Mouse (Mus musculus): ENCODE measurements around the gene Capns1.
"Not testable (repeated sequence)": the region's sequence is repeated elsewhere in the genome, so short reads cannot be mapped to it uniquely, and the experiment has no call there.

The Capns1 gene

GRCm38 (mm10) chr7:30198481-30198971 is at the start of gene Capns1:
Capns1 (minus strand) TSS chr7:30198811.
- DNase-seq (ENCODE audit: low read depth) = peak; percentile 85

GRCm38 (mm10) chr7:30237374-30237773 is 38.8 kb upstream of the Capns1 start:
- not testable (repeated sequence) for DNase-seq (ENCODE audit: low read depth)

GRCm38 (mm10) chr7:30235625-30236024 is 37.0 kb upstream of the Capns1 start, which contains the start of gene Ovol3:
Ovol3 (minus strand) TSS chr7:30235725.
- DNase-seq (ENCODE audit: low read depth) = no peak

GRCm38 (mm10) chr7:30235091-30235490 is 36.5 kb upstream of the Capns1 start:
- no peak for DNase-seq (ENCODE audit: low read depth)

- no peak for DNase-seq (ENCODE audit: low read depth)
Measured at GRCm38 (mm10) chr7:30234276-30234858, 35.8 kb upstream of the Capns1 start.

DNA sequence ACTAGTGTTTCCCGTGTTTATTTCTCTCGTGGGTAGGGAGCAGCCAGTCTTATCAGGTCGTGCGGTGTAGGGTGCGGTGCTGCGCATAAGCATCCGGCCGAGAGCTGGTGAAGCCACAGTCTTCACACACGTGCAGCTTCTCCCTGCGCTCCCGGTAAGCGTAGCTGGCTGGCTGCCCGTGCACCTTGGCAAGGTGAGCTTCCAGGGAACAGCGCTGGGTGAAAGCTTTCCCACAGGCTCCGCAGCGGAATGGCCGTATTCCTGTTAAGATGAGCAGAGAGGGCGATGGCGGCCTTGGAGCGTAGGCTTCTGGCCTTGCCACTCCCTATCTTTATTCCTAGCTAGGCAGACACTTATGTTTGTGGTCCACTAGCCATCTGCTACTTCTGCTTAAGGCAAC is 34.8 kb upstream of the Capns1 start:
- no peak for DNase-seq (ENCODE audit: low read depth)

DNA sequence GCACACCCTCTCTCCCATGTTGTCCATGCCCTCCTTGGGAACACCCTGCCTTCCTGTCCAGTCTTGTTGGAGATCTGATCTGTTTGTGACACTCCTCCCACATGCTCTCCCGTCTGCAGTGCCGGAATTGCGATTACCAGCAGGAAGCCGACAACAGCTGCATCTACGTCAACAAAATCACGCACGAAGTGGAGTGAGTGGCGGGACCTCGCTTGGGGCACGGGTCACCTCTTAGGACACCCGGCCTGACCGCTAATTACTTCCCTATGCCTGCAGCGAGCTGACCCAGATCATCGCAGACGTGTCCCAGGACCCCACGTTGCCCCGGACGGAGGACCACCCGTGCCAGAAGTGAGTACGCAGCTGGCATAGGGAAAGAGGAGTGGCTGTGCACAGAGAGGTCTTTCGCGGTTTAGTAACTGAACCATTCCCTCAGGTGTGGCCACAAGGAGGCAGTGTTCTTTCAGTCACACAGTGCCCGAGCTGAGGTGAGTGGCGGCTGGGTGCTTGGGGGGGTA is 34.1 kb upstream of the Capns1 start:
- peak; percentile 62 for DNase-seq (ENCODE audit: low read depth)

DNA sequence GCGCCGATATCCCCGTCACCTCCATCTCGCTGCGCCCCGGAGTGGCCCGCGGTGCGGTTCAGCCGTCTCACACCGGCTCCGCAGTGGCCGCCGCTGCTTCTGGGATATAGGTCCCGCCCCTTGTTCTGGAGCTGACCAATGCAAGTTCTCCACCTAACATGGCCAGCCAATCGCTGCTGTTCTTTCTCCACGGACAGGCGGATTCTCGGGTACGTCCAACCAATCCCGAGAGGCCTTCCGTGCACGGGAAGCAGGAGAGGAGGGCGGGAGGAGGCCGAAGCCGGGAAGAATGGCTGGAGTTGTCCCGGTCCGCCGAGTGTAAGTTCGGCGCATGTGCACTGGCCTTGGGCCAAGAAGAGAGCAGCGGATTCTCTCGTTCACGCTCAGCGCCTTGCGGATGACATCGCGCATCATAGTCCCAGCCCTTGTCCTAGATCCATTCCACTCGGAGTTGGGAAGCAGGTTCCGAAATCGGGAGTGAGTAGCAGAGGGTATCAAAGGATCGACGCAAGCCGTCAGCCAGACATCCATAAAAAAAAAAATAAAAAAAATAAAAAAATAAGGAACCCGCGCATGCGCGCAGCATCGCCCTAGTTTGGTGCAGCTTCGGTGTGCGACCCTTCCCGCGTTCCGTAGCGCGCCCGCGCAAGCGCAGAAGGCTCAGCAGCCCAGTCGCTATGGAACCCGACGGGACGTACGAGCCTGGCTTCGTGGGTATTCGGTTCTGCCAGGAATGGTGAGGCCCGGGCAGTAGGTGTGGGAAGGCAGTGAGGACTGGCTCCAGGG is 33.3 kb upstream of the Capns1 start, which contains the start of the genes Polr2i and Tbcb:
Gene Polr2i (plus strand): TSS at position 280 of the 786 bp plus-strand sequence.
Gene Tbcb (minus strand): TSS at position 604 of the 786 bp plus-strand sequence.
- peak; percentile 96 for DNase-seq (ENCODE audit: low read depth)

GRCm38 (mm10) chr7:30231328-30231668 is 32.7 kb upstream of the Capns1 start:
- no peak for DNase-seq (ENCODE audit: low read depth)

DNA sequence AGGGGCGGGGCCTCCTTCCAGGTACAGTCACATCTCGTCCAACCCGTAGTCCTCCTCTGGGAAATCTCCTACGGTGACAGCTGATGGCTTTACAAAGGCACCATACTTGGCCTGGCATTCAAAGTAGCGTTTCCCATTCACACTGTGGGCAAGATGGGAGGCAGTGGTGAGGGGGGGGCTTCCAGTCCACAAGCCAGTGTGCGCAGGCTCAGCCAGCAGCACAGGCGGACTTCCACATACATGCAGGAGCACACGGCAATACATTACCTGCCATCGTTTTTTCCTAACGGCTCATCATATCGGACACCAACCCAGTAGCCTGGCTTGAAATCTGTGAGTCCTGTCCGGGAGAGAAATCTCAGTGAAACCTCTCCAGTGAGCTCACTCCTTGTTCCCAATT is 25.6 kb upstream of the Capns1 start:
- DNase-seq (ENCODE audit: low read depth) = no peak

- DNase-seq (ENCODE audit: low read depth) = peak; percentile 30
Measured at GRCm38 (mm10) chr7:30222205-30222604, 23.6 kb upstream of the Capns1 start.

DNA sequence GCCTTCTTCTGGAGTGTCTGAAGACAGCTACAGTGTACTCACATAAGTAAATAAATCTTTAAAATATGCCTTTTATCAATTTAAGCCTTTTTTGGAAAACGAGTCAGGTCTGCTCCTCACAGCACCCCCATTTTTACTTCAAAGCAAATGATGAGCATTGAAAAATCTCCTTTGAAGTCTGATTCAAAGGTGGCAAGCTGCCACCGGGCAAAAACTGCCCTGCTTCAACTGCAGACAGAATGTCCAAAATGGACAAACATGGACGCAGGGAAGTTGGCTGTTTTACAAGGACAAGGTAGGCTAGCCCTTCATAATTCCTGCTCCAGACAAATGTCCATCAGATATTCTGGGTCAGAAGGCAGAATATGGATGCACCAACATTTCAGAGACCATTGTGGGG is 22.8 kb upstream of the Capns1 start:
- no peak for DNase-seq (ENCODE audit: low read depth)

- no peak for DNase-seq (ENCODE audit: low read depth)
Measured at GRCm38 (mm10) chr7:30220008-30220356, 21.4 kb upstream of the Capns1 start.

GRCm38 (mm10) chr7:30219293-30220007 is 20.8 kb upstream of the Capns1 start:
- DNase-seq (ENCODE audit: low read depth) = peak; percentile 35

DNA sequence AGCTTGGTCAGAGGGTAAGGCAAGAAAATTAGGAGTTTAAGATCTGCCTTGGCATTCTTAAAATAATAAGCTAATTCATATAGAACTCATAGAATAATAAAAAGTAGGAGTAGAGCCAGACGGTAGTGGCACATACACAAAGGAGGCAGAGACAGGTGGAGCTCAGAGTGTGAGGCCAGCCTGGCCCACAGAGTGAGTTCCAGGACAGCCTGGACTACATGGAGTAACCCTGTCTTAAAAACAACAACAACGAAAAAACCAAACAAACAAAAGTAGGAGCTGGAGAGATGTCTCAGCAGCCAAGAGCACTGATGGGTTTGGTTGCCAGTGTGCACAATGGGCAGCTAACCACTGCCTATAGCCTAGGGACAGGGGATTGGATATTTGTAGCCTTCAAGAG is 18.7 kb upstream of the Capns1 start:
- DNase-seq (ENCODE audit: low read depth) = no peak

- DNase-seq (ENCODE audit: low read depth) = peak; percentile 80
Measured at GRCm38 (mm10) chr7:30216723-30217151, 18.1 kb upstream of the Capns1 start.

DNA sequence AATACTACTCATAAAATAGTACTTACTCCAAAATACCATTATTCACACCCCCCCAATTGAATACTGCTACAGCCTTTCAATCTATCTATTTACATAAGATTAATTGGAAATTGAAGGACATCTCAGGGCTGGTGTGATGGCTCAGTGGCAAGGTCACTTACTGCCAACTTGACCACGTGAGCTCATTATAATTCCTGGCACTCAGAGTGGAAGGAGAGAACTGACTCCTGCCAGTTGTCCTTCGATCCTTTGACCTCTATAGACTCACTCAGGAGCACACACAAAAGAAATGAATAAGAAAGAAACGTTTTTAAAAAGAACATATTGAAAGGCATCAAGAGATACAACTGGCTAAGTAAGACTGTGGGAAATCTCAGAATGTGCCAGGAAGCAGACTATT is 17.3 kb upstream of the Capns1 start:
- DNase-seq (ENCODE audit: low read depth) = no peak

- no peak for DNase-seq (ENCODE audit: low read depth)
Measured at GRCm38 (mm10) chr7:30213881-30214280, 15.3 kb upstream of the Capns1 start.

DNA sequence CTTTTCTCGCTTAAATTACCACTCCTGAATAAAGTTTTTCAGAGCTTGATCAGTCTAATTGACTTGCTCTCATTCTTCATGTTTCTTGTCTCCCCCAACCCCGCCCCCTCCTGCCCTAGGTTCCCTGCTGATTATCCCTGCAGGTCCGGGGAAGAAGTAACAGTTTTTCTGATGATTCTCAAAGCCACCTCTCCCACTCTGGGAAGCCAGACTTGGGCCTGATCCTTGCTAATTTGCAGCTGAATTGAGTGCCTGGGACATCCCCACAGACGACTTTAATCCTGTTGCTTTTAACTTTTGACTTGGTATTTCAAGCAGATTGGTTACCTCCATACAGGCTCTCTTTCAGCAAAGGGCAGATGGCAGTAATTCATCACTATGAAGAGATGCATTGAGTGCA is 12.4 kb upstream of the Capns1 start:
- DNase-seq (ENCODE audit: low read depth) = no peak

DNA sequence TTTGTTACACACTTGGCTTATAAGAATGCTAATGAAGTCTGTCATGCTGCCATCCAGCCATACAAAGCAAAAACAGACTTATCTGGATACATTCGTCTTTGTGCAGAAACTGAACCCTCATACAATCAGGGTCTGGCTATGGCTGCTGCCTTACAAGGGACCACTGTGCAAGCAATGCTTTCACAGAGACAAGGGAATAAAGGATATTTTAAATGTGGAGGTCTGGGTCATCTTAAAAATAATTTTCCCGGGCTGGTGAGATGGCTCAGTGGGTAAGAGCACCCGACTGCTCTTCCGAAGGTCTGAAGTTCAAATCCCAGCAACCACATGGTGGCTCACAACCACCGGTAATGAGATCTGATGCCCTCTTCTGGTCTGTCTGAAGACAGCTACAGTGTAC is 7.8 kb upstream of the Capns1 start:
- not testable (repeated sequence) for DNase-seq (ENCODE audit: low read depth)

DNA sequence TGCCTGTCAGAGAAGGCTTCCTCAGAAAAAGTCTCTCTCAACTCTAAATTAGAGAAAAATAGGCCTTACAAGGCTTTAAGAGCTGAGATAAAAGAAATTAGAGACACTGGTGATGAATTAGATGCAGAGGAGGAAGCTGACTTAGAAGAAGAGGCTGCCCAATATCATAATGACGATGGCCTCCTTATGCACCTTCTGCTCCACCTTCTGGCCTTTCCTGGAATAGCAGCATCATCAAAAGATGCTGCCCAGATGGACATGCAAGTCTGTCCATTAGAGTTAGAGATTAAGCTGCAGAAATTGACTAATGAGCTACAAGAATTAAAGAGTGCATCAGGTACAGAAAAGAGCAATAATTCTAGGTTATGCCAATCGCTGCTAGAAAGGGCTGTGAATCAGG is 6.8 kb upstream of the Capns1 start:
- DNase-seq (ENCODE audit: low read depth) = peak; percentile 61

- no peak for DNase-seq (ENCODE audit: low read depth)
Measured at GRCm38 (mm10) chr7:30204380-30204779, 5.8 kb upstream of the Capns1 start.

All from c-Kit-positive CD71-positive TER-119-negative erythroid progenitor cells, embryonic 14.5 days (primary cell).